Mouse (Mus musculus): Measurements from ENCODE around the gene Sap18b. TPM values are rescaled to one million over a fixed set of nuclear protein-coding genes. Genes with fewer than 3 reads are reported as not detected.

Gene Sap18b
- polyA plus RNA-seq, 1 experiment, result 218 TPM

DNA sequence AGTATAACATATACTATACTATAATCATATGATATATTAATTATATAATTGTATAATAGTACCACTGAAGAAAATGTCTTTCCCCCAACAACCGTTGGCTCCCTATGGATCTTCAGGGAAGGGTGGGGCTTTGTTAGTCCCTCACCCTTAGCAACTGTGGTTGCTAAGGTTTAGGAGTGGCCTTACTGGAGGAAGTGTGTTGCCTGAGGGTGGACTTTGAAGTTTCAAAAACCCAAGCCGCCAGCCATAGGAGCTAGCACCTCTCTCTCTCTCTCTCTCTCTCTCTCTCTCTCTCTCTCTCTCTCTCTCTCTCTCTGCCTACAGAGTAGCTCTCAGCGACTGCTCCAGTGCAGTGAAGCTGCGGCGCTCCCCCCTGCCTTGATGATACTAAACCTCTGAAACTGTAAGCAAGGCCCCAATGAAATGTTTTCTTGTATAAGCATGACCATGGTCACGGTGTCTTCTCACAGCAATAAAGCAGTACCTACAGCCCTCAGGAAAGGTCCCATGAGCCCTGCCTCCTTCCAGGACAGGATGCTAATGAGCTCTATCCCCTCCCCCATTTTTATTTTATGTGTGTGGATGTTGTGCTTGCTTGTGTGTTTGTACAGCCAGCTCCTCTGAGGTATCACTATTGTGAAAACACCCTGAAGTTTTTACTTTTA is 9.0 kb upstream of the Sap18b start:
- no peaks in the 10 kb centered on the region for H3K79me2 ChIP-seq (ENCODE audit: control insufficient read depth, insufficient read depth)
- H3K79me3 ChIP-seq (ENCODE audit: low read depth), result no peaks in the 10 kb centered on the region
- TF ChIP-seq MAX (IDR thresholded peaks at IDR 0.05) (no peak), FOSL1 (IDR thresholded peaks at IDR 0.05; ENCODE audit: insufficient read depth, low read length, poor library complexity, severe bottlenecking) (no peak), CEBPB (IDR thresholded peaks at IDR 0.05; ENCODE audit: low read depth) (no peak), MYOD1 (IDR thresholded peaks at IDR 0.05; ENCODE audit: control insufficient read depth, insufficient read length, low read depth) (no peak), CTCF (IDR thresholded peaks at IDR 0.05; ENCODE audit: control insufficient read depth, insufficient read depth, insufficient read length) (no peak), USF1 (IDR thresholded peaks at IDR 0.05; ENCODE audit: low read depth) (no peak), MYOG (IDR thresholded peaks at IDR 0.05; ENCODE audit: control insufficient read depth, extremely low read depth, insufficient read length) (no peak)
- H3K27me3 ChIP-seq (ENCODE audit: control insufficient read depth, insufficient read depth, insufficient read length), result peaks cover 3% of the 10 kb centered on the region
- H3K36me3 ChIP-seq (ENCODE audit: control insufficient read depth, insufficient read depth), result no peaks in the 10 kb centered on the region
- no peak overlapping the region for H3K4me3 ChIP-seq (ENCODE audit: insufficient read depth, poor library complexity, severe bottlenecking)
- no peak overlapping the region for H3ac ChIP-seq (ENCODE audit: control insufficient read depth, insufficient read length, low read depth)

DNA sequence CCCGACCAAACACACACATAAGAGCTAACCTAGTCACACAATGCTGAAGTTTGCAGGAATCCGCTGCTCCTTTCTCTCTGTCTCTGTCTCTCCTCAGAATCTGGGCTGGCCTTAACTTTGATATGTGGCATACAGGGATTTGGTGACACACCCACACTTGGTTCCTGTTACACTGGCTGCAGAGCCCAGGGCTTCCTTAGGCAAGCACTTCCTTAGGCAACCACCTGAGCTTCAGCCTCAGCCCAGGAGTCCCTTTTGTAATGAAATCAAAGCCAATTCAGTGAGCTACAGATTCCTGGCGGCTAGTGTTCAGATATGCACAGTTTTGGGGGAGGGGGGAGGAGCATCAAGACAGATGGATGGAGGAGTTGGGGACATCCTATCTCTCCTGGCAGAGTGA is 7.5 kb upstream of the Sap18b start:
- no peak overlapping the region for H3ac ChIP-seq (ENCODE audit: control insufficient read depth, insufficient read length, low read depth)
- H3K79me3 ChIP-seq (ENCODE audit: low read depth), result no peaks in the 10 kb centered on the region
- no peaks in the 10 kb centered on the region for H3K36me3 ChIP-seq (ENCODE audit: control insufficient read depth, insufficient read depth)
- TF ChIP-seq MAX (IDR thresholded peaks at IDR 0.05) (no peak), USF1 (IDR thresholded peaks at IDR 0.05; ENCODE audit: low read depth) (no peak), FOSL1 (IDR thresholded peaks at IDR 0.05; ENCODE audit: insufficient read depth, low read length, poor library complexity, severe bottlenecking) (no peak), MYOG (IDR thresholded peaks at IDR 0.05; ENCODE audit: control insufficient read depth, extremely low read depth, insufficient read length) (no peak), CEBPB (IDR thresholded peaks at IDR 0.05; ENCODE audit: low read depth) (no peak), CTCF (IDR thresholded peaks at IDR 0.05; ENCODE audit: control insufficient read depth, insufficient read depth, insufficient read length) (no peak), MYOD1 (IDR thresholded peaks at IDR 0.05; ENCODE audit: control insufficient read depth, insufficient read length, low read depth) (no peak)
- no peaks in the 10 kb centered on the region for H3K79me2 ChIP-seq (ENCODE audit: control insufficient read depth, insufficient read depth)
- H3K27me3 ChIP-seq (ENCODE audit: control insufficient read depth, insufficient read depth, insufficient read length), result peaks cover 3% of the 10 kb centered on the region
- no peak overlapping the region for H3K4me3 ChIP-seq (ENCODE audit: insufficient read depth, poor library complexity, severe bottlenecking)

DNA sequence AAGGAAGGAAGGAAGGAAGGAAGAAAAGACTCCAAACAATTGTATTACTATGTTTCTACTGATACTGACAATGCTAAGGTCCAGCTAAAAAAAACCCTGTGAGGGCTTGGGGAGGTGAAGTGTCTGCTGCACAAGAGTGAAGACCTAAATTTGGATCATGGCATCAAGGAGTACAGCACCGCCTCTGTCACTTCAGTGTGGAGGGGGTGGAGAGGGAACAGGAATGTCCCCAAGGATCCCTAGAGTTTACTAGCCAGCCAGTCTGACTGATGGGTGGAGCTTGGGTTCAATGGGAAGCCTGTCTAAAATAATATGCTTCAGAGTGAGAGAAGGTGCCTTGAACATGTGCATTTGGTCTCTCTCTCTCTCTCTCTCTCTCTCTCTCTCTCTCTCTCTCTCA is 6.9 kb upstream of the Sap18b start:
- Histone ChIP-seq H3K79me2 (ENCODE audit: control insufficient read depth, insufficient read depth) (no peaks in the 10 kb centered on the region), H3K79me3 (ENCODE audit: low read depth) (no peaks in the 10 kb centered on the region), H3ac (ENCODE audit: control insufficient read depth, insufficient read length, low read depth) (no peak overlapping the region), H3K36me3 (ENCODE audit: control insufficient read depth, insufficient read depth) (no peaks in the 10 kb centered on the region), H3K4me3 (ENCODE audit: insufficient read depth, poor library complexity, severe bottlenecking) (no peak overlapping the region), H3K27me3 (ENCODE audit: control insufficient read depth, insufficient read depth, insufficient read length) (peaks cover 3% of the 10 kb centered on the region)
- no peak for TF ChIP-seq CEBPB (IDR thresholded peaks at IDR 0.05; ENCODE audit: low read depth)
- no peak for TF ChIP-seq MYOG (IDR thresholded peaks at IDR 0.05; ENCODE audit: control insufficient read depth, extremely low read depth, insufficient read length)
- TF ChIP-seq MAX (IDR thresholded peaks at IDR 0.05), result no peak
- no peak for TF ChIP-seq FOSL1 (IDR thresholded peaks at IDR 0.05; ENCODE audit: insufficient read depth, low read length, poor library complexity, severe bottlenecking)
- no peak for TF ChIP-seq USF1 (IDR thresholded peaks at IDR 0.05; ENCODE audit: low read depth)
- no peak for TF ChIP-seq MYOD1 (IDR thresholded peaks at IDR 0.05; ENCODE audit: control insufficient read depth, insufficient read length, low read depth)
- TF ChIP-seq CTCF (IDR thresholded peaks at IDR 0.05; ENCODE audit: control insufficient read depth, insufficient read depth, insufficient read length), result no peak

DNA sequence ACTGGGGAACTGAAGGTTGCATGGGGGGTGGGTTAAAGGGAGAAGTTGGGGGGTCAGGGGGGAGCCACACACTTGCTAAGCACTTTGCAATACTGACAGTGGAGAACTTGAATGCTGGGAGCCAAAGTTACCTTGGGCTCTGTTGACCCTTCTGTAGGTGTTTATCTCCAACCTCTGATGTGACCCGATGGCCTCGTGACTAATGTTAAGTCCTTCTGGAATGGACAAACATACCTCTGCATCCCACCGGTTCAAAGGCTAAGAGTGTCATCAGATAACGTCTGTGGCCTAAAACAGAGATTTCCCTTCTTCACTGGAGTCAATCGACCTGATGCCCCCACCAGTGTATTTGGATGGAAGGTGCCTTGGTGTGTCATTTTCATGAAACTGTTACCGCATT is 3.9 kb upstream of the Sap18b start:
- H3ac ChIP-seq (ENCODE audit: control insufficient read depth, insufficient read length, low read depth), result no peak overlapping the region
- no peaks in the 10 kb centered on the region for H3K27me3 ChIP-seq (ENCODE audit: control insufficient read depth, insufficient read depth, insufficient read length)
- no peak for TF ChIP-seq CTCF (IDR thresholded peaks at IDR 0.05; ENCODE audit: control insufficient read depth, insufficient read depth, insufficient read length)
- no peaks in the 10 kb centered on the region for H3K79me2 ChIP-seq (ENCODE audit: control insufficient read depth, insufficient read depth)
- H3K79me3 ChIP-seq (ENCODE audit: low read depth), result no peaks in the 10 kb centered on the region
- no peaks in the 10 kb centered on the region for H3K36me3 ChIP-seq (ENCODE audit: control insufficient read depth, insufficient read depth)
- H3K4me3 ChIP-seq (ENCODE audit: insufficient read depth, poor library complexity, severe bottlenecking), result no peak overlapping the region

DNA sequence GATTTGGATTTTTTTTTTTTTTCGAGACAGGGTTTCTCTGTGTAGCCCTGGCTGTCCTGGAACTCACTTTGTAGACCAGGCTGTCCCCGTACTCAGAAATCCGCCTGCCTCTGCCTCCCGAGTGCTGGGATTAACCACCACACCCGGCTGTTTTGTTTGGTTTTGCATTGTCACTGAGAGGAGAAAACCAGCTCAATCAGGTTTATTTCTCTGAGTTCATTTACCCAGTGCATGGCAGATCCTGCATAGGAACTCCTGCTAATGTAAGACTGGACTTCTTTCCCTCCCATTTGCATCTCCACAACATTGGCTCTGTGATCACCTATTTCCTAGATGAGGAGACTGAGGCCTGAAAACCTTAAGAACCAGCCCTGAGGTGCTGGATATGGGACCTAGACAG is 3.0 kb upstream of the Sap18b start:
- Histone ChIP-seq H3K79me2 (ENCODE audit: control insufficient read depth, insufficient read depth) (no peaks in the 10 kb centered on the region), H3ac (ENCODE audit: control insufficient read depth, insufficient read length, low read depth) (no peak overlapping the region), H3K27me3 (ENCODE audit: control insufficient read depth, insufficient read depth, insufficient read length) (no peaks in the 10 kb centered on the region), H3K79me3 (ENCODE audit: low read depth) (no peaks in the 10 kb centered on the region), H3K4me3 (ENCODE audit: insufficient read depth, poor library complexity, severe bottlenecking) (no peak overlapping the region), H3K36me3 (ENCODE audit: control insufficient read depth, insufficient read depth) (no peaks in the 10 kb centered on the region)
- TF ChIP-seq FOSL1 (IDR thresholded peaks at IDR 0.05; ENCODE audit: insufficient read depth, low read length, poor library complexity, severe bottlenecking) (no peak), USF1 (IDR thresholded peaks at IDR 0.05; ENCODE audit: low read depth) (no peak), CEBPB (IDR thresholded peaks at IDR 0.05; ENCODE audit: low read depth) (no peak), MYOG (IDR thresholded peaks at IDR 0.05; ENCODE audit: control insufficient read depth, extremely low read depth, insufficient read length) (no peak), MYOD1 (IDR thresholded peaks at IDR 0.05; ENCODE audit: control insufficient read depth, insufficient read length, low read depth) (no peak), CTCF (IDR thresholded peaks at IDR 0.05; ENCODE audit: control insufficient read depth, insufficient read depth, insufficient read length) (no peak), MAX (IDR thresholded peaks at IDR 0.05) (no peak)

DNA sequence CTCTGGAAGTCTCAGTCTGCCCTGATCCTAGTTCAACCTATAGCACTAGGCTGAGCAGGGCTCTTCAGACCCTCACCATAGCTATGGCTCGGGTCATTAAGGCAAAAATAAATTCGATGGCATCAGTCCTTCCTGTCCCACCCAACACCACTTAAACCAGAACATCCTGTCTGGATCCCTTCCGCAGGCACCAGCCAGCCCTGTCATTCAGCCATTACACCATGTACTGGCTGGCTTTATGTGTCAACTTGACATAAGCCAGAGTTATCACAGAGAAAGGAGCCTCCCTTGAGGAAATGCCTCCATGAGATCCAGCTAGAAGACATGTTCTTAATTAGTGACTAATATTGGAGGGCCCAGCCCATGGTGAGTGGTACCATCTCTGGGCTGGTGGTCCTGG is 2.4 kb upstream of the Sap18b start:
- no peak overlapping the region for H3K4me3 ChIP-seq (ENCODE audit: insufficient read depth, poor library complexity, severe bottlenecking)

More for the DNA sequence above, 2.4 kb upstream of the Sap18b start:
- no peaks in the 10 kb centered on the region for H3K27me3 ChIP-seq (ENCODE audit: control insufficient read depth, insufficient read depth, insufficient read length)
- no peaks in the 10 kb centered on the region for H3K79me2 ChIP-seq (ENCODE audit: control insufficient read depth, insufficient read depth)
- H3ac ChIP-seq (ENCODE audit: control insufficient read depth, insufficient read length, low read depth), result no peak overlapping the region
- H3K36me3 ChIP-seq (ENCODE audit: control insufficient read depth, insufficient read depth), result no peaks in the 10 kb centered on the region
- TF ChIP-seq MAX (IDR thresholded peaks at IDR 0.05) (no peak), FOSL1 (IDR thresholded peaks at IDR 0.05; ENCODE audit: insufficient read depth, low read length, poor library complexity, severe bottlenecking) (no peak), CTCF (IDR thresholded peaks at IDR 0.05; ENCODE audit: control insufficient read depth, insufficient read depth, insufficient read length) (no peak), USF1 (IDR thresholded peaks at IDR 0.05; ENCODE audit: low read depth) (no peak), MYOD1 (IDR thresholded peaks at IDR 0.05; ENCODE audit: control insufficient read depth, insufficient read length, low read depth) (no peak), MYOG (IDR thresholded peaks at IDR 0.05; ENCODE audit: control insufficient read depth, extremely low read depth, insufficient read length) (no peak), CEBPB (IDR thresholded peaks at IDR 0.05; ENCODE audit: low read depth) (no peak)
- no peaks in the 10 kb centered on the region for H3K79me3 ChIP-seq (ENCODE audit: low read depth)

Data from C2C12 (cell line).